Mouse (Mus musculus) limb, embryonic 14.5 days (tissue): ENCODE data around the gene Srebf1. TPM values are rescaled to one million over a fixed set of nuclear protein-coding genes. Genes with fewer than 3 reads are reported as not detected.

ENCODE experiments used
- ATAC-seq: fragments of 200-750 bp; cut with Nextera tagmentation; 2 replicates; pipeline ENCODE4 v1.8.0; 2017; ENCODE audit warnings: low read depth, moderate number of reproducible peaks, moderate TSS enrichment; ENCODE audit not compliant: low FRiP score
- DNase-seq: peaks from one replicate; pipeline ENCODE4 v3.0.0-alpha.2; 2015; ENCODE audit warnings: low spot score
- H3K27ac ChIP-seq: fragments of 300-500 bp; sonication (generic); replicated peaks from 2 replicates; pipeline ENCODE4 v1.5.1; 2014; ENCODE audit warnings: low read depth, mild to moderate bottlenecking, low read length, moderate library complexity, mixed read lengths
- H3K27me3 ChIP-seq: fragments of 300-500 bp; sonication (generic); 2 replicates; pipeline ENCODE4 v1.6.1; 2014; ENCODE audit warnings: low read length, mixed read lengths; ENCODE audit not compliant: control insufficient read depth, insufficient read depth
- H3K36me3 ChIP-seq: fragments of 300-500 bp; sonication (generic); 2 replicates; pipeline ENCODE4 v1.6.1; 2014; ENCODE audit warnings: mild to moderate bottlenecking, low read length, moderate library complexity, mixed read lengths; ENCODE audit not compliant: control insufficient read depth, insufficient read depth
- H3K4me1 ChIP-seq: fragments of 300-500 bp; sonication (generic); 2 replicates; pipeline ENCODE4 v1.6.1; 2014; ENCODE audit warnings: antibody characterized with exemption, low read length, mixed read lengths; ENCODE audit not compliant: control insufficient read depth, insufficient read depth
- H3K4me2 ChIP-seq: fragments of 300-500 bp; sonication (generic); replicated peaks from 2 replicates; pipeline ENCODE4 v1.6.1; 2014; ENCODE audit warnings: low read depth, mild to moderate bottlenecking, low read length, moderate library complexity; ENCODE audit not compliant: severe bottlenecking
- H3K4me3 ChIP-seq: fragments of 300-500 bp; sonication (generic); replicated peaks from 2 replicates; pipeline ENCODE4 v1.5.1; 2014; ENCODE audit warnings: low read length
- H3K9ac ChIP-seq: fragments of 300-500 bp; sonication (generic); 2 replicates; pipeline ENCODE4 v1.6.1; 2014; ENCODE audit warnings: mild to moderate bottlenecking, low read depth, low read length, moderate library complexity; ENCODE audit not compliant: severe bottlenecking
- H3K9me3 ChIP-seq: fragments of 300-500 bp; sonication (generic); 2 replicates; pipeline ENCODE4 v1.6.1; 2016; ENCODE audit warnings: low read length; ENCODE audit not compliant: control insufficient read depth
- POLR2A ChIP-seq: fragments of 200-500 bp; IDR thresholded peaks from 2 replicates; pipeline ENCODE4 v1.8.0; 2012; ENCODE audit warnings: inconsistent platforms, mild to moderate bottlenecking, moderate library complexity, borderline replicate concordance; ENCODE audit not compliant: insufficient read depth, insufficient read length; ENCODE audit errors: extremely low read depth
- WGBS: fragments of 180-500 bp; shearing (Covaris S2); extraction: QIAGEN DNeasy Blood & Tissue Kit; methylation state at CpG from one replicate; pipeline ENCODE4 v1.1.7; 2014; 5-methylcytosine and 5-hydroxymethylcytosine counted together
- polyA plus RNA-seq, 2 experiments: library from polyadenylated mRNA; depleted of rRNA in 1 of 2; stranded (reverse) in 1 of 2; unstranded in 1 of 2; fragments of >200 nt; fragmentation: Nextera tagmentation in 1 of 2; extraction: Ambion mirVana in 1 of 2; gene quantifications; 2 replicates each; pipeline versions ENCODE4 v1.2.1 to v1.2.3; 2012 to 2014

The Srebf1 gene
- polyA plus RNA-seq, 2 experiments = 77.1 to 96.5 TPM

- TF ChIP-seq POLR2A = no peak
- DNase-seq = no peak
- no peak overlapping the region for H3K9ac ChIP-seq
- H3K9me3 ChIP-seq = peaks cover 8% of the 10 kb centered on the region
- no peak overlapping the region for H3K4me3 ChIP-seq
- 78% methylated on average over 4 of the region's 4 CpGs for WGBS
- no peak overlapping the region for H3K4me2 ChIP-seq
- peaks cover 82% of the 10 kb centered on the region for H3K36me3 ChIP-seq
- ATAC-seq = no peak
- no peak overlapping the region for H3K27ac ChIP-seq
- H3K27me3 ChIP-seq = no peaks in the 10 kb centered on the region
- H3K4me1 ChIP-seq = no peaks in the 10 kb centered on the region
Observed at GRCm38 (mm10) chr11:60193556-60193955, 28.8 kb downstream of the Srebf1 start.

GRCm38 (mm10) chr11:60192534-60192933 lies 29.8 kb downstream of the Srebf1 start:
- DNase-seq = no peak
- 78% methylated on average over 6 of the region's 6 CpGs for WGBS
- no peak for TF ChIP-seq POLR2A
- Histone ChIP-seq H3K9ac (no peak overlapping the region), H3K4me3 (no peak overlapping the region), H3K36me3 (peaks cover 82% of the 10 kb centered on the region), H3K4me1 (no peaks in the 10 kb centered on the region), H3K27ac (no peak overlapping the region), H3K4me2 (no peak overlapping the region), H3K9me3 (peaks cover 8% of the 10 kb centered on the region), H3K27me3 (no peaks in the 10 kb centered on the region)
- ATAC-seq = no peak

- 89% methylated on average over 17 of the region's 17 CpGs for WGBS
- Histone ChIP-seq H3K4me1 (peaks cover 3% of the 10 kb centered on the region), H3K4me2 (no peak overlapping the region), H3K9me3 (peaks cover 8% of the 10 kb centered on the region), H3K9ac (no peak overlapping the region), H3K4me3 (no peak overlapping the region), H3K27me3 (no peaks in the 10 kb centered on the region), H3K36me3 (peaks cover 100% of the 10 kb centered on the region), H3K27ac (no peak overlapping the region)
- no peak for ATAC-seq
- DNase-seq = no peak
- TF ChIP-seq POLR2A = no peak
Observed at GRCm38 (mm10) chr11:60190055-60190641, 32.2 kb downstream of the Srebf1 start.

- peaks cover 3% of the 10 kb centered on the region; the same call in 1 of the 2 replicates for H3K9me3 ChIP-seq
- no peak overlapping the region for H3K27ac ChIP-seq
- WGBS = 91% methylated on average over 20 of the region's 21 CpGs
- no peak for ATAC-seq
- H3K9ac ChIP-seq = no peak overlapping the region
- DNase-seq = no peak
- no peak for TF ChIP-seq POLR2A
- H3K4me3 ChIP-seq = no peak overlapping the region
- H3K4me1 ChIP-seq = peaks cover 9% of the 10 kb centered on the region
- no peaks in the 10 kb centered on the region for H3K27me3 ChIP-seq
- H3K4me2 ChIP-seq = no peak overlapping the region
- H3K36me3 ChIP-seq = peaks cover 98% of the 10 kb centered on the region
Observed at GRCm38 (mm10) chr11:60189501-60190040, 32.8 kb downstream of the Srebf1 start.

- Histone ChIP-seq H3K4me3 (no peak overlapping the region), H3K36me3 (peaks cover 86% of the 10 kb centered on the region), H3K27ac (no peak overlapping the region), H3K27me3 (no peaks in the 10 kb centered on the region), H3K4me2 (no peak overlapping the region), H3K4me1 (peaks cover 21% of the 10 kb centered on the region), H3K9me3 (no peaks in the 10 kb centered on the region), H3K9ac (no peak overlapping the region)
- no peak for ATAC-seq
- no peak for TF ChIP-seq POLR2A
- no peak for DNase-seq
- 93% methylated on average over 25 of the region's 25 CpGs for WGBS
Observed at GRCm38 (mm10) chr11:60188275-60188853, 34.0 kb downstream of the Srebf1 start.
